Mouse (Mus musculus): ENCODE data around the gene Nsf. TPM values are rescaled to one million over a fixed set of nuclear protein-coding genes. Genes with fewer than 3 reads are reported as not detected.

Nsf gene
- polyA plus RNA-seq, 1 experiment from 2014 or later = 64.4 TPM

- no peak overlapping the region for H3K9ac ChIP-seq (ENCODE audit: low read length)
- no peak overlapping the region for H3K4me2 ChIP-seq (ENCODE audit: low read length)
- H3K36me3 ChIP-seq (ENCODE audit: control insufficient read depth, insufficient read depth, low read length) = peaks cover 35% of the 10 kb centered on the region
- no peaks in the 10 kb centered on the region for H3K9me3 ChIP-seq (replicated peaks; ENCODE audit: control insufficient read depth, low read length)
- H3K4me3 ChIP-seq (ENCODE audit: low read depth, low read length) = no peak overlapping the region
- no peaks in the 10 kb centered on the region for H3K4me1 ChIP-seq (ENCODE audit: control insufficient read depth, insufficient read depth, low read length)
- DNase-seq (ENCODE audit: low spot score) (peak; percentile 94), ATAC-seq (peak; percentile 76)
- WGBS = 19% methylated on average over 8 of the region's 8 CpGs
- H3K27me3 ChIP-seq (replicated peaks; ENCODE audit: control insufficient read depth, insufficient read depth, low read length) = no peaks in the 10 kb centered on the region
- no peak overlapping the region for H3K27ac ChIP-seq (ENCODE audit: low read depth, low read length)
Measured at GRCm38 (mm10) chr11:103987423-103987822, 33.6 kb upstream of the Nsf start.

GRCm38 (mm10) chr11:103984067-103984466 lies 30.2 kb upstream of the Nsf start:
- H3K9ac ChIP-seq (ENCODE audit: low read length) = no peak overlapping the region
- WGBS = 52% methylated on average over 5 of the region's 5 CpGs
- H3K27me3 ChIP-seq (replicated peaks; ENCODE audit: control insufficient read depth, insufficient read depth, low read length) = no peaks in the 10 kb centered on the region
- H3K36me3 ChIP-seq (ENCODE audit: control insufficient read depth, insufficient read depth, low read length) = peaks cover 64% of the 10 kb centered on the region
- DNase-seq (ENCODE audit: low spot score) (no peak), ATAC-seq (no peak)
- no peaks in the 10 kb centered on the region for H3K9me3 ChIP-seq (replicated peaks; ENCODE audit: control insufficient read depth, low read length)
- H3K4me2 ChIP-seq (ENCODE audit: low read length) = no peak overlapping the region
- no peak overlapping the region for H3K27ac ChIP-seq (ENCODE audit: low read depth, low read length)
- no peaks in the 10 kb centered on the region for H3K4me1 ChIP-seq (ENCODE audit: control insufficient read depth, insufficient read depth, low read length)
- H3K4me3 ChIP-seq (ENCODE audit: low read depth, low read length) = no peak overlapping the region

- Histone ChIP-seq H3K4me1 (ENCODE audit: control insufficient read depth, insufficient read depth, low read length) (no peaks in the 10 kb centered on the region), H3K27me3 (replicated peaks; ENCODE audit: control insufficient read depth, insufficient read depth, low read length) (no peaks in the 10 kb centered on the region), H3K9me3 (replicated peaks; ENCODE audit: control insufficient read depth, low read length) (no peaks in the 10 kb centered on the region), H3K4me2 (ENCODE audit: low read length) (no peak overlapping the region), H3K27ac (ENCODE audit: low read depth, low read length) (no peak overlapping the region), H3K9ac (ENCODE audit: low read length) (no peak overlapping the region), H3K36me3 (ENCODE audit: control insufficient read depth, insufficient read depth, low read length) (peaks cover 83% of the 10 kb centered on the region), H3K4me3 (ENCODE audit: low read depth, low read length) (no peak overlapping the region)
- DNase-seq (ENCODE audit: low spot score) = no peak
- 82% methylated on average over 5 of the region's 5 CpGs for WGBS
- no peak for ATAC-seq
Measured at GRCm38 (mm10) chr11:103981826-103982225, 28.0 kb upstream of the Nsf start.

- H3K4me2 ChIP-seq (ENCODE audit: low read length) = no peak overlapping the region
- H3K27ac ChIP-seq (ENCODE audit: low read depth, low read length) = no peak overlapping the region
- H3K27me3 ChIP-seq (replicated peaks; ENCODE audit: control insufficient read depth, insufficient read depth, low read length) = no peaks in the 10 kb centered on the region
- ATAC-seq (no peak), DNase-seq (ENCODE audit: low spot score) (no peak)
- no peaks in the 10 kb centered on the region for H3K4me1 ChIP-seq (ENCODE audit: control insufficient read depth, insufficient read depth, low read length)
- no peaks in the 10 kb centered on the region for H3K9me3 ChIP-seq (replicated peaks; ENCODE audit: control insufficient read depth, low read length)
- H3K4me3 ChIP-seq (ENCODE audit: low read depth, low read length) = no peak overlapping the region
- WGBS = 90% methylated on average over 4 of the region's 4 CpGs
- H3K9ac ChIP-seq (ENCODE audit: low read length) = no peak overlapping the region
- peaks cover 89% of the 10 kb centered on the region for H3K36me3 ChIP-seq (ENCODE audit: control insufficient read depth, insufficient read depth, low read length)
Measured at GRCm38 (mm10) chr11:103979381-103979780, 25.5 kb upstream of the Nsf start.

- H3K36me3 ChIP-seq (ENCODE audit: control insufficient read depth, insufficient read depth, low read length) = peaks cover 52% of the 10 kb centered on the region
- ATAC-seq (no peak), DNase-seq (ENCODE audit: low spot score) (no peak)
- H3K9ac ChIP-seq (ENCODE audit: low read length) = no peak overlapping the region
- peaks cover 7% of the 10 kb centered on the region for H3K4me1 ChIP-seq (ENCODE audit: control insufficient read depth, insufficient read depth, low read length)
- H3K27ac ChIP-seq (ENCODE audit: low read depth, low read length) = no peak overlapping the region
- no peaks in the 10 kb centered on the region for H3K27me3 ChIP-seq (replicated peaks; ENCODE audit: control insufficient read depth, insufficient read depth, low read length)
- 81% methylated on average over 3 of the region's 3 CpGs for WGBS
- H3K4me2 ChIP-seq (ENCODE audit: low read length) = no peak overlapping the region
- no peaks in the 10 kb centered on the region for H3K9me3 ChIP-seq (replicated peaks; ENCODE audit: control insufficient read depth, low read length)
- no peak overlapping the region for H3K4me3 ChIP-seq (ENCODE audit: low read depth, low read length)
Measured at GRCm38 (mm10) chr11:103970876-103971275, 17.0 kb upstream of the Nsf start.

GRCm38 (mm10) chr11:103969278-103969677 lies 15.4 kb upstream of the Nsf start:
- H3K4me1 ChIP-seq (ENCODE audit: control insufficient read depth, insufficient read depth, low read length) = peaks cover 7% of the 10 kb centered on the region
- H3K9me3 ChIP-seq (replicated peaks; ENCODE audit: control insufficient read depth, low read length) = no peaks in the 10 kb centered on the region
- H3K4me2 ChIP-seq (ENCODE audit: low read length) = no peak overlapping the region
- DNase-seq (ENCODE audit: low spot score) (no peak), ATAC-seq (no peak)
- no peak overlapping the region; the same call in 1 of the 2 replicates for H3K9ac ChIP-seq (ENCODE audit: low read length)
- no peak overlapping the region for H3K4me3 ChIP-seq (ENCODE audit: low read depth, low read length)
- peaks cover 38% of the 10 kb centered on the region for H3K36me3 ChIP-seq (ENCODE audit: control insufficient read depth, insufficient read depth, low read length)
- H3K27me3 ChIP-seq (replicated peaks; ENCODE audit: control insufficient read depth, insufficient read depth, low read length) = no peaks in the 10 kb centered on the region
- 88% methylated on average over 5 of the region's 5 CpGs for WGBS
- no peak overlapping the region for H3K27ac ChIP-seq (ENCODE audit: low read depth, low read length)

- H3K9me3 ChIP-seq (replicated peaks; ENCODE audit: control insufficient read depth, low read length) = no peaks in the 10 kb centered on the region
- DNase-seq (ENCODE audit: low spot score) = peak; percentile 42
- no peaks in the 10 kb centered on the region for H3K27me3 ChIP-seq (replicated peaks; ENCODE audit: control insufficient read depth, insufficient read depth, low read length)
- WGBS = 2% methylated on average over 20 of the region's 20 CpGs
- no peak for ATAC-seq
- H3K4me1 ChIP-seq (ENCODE audit: control insufficient read depth, insufficient read depth, low read length) = peaks cover 7% of the 10 kb centered on the region
- peaks cover 25% of the 10 kb centered on the region for H3K36me3 ChIP-seq (ENCODE audit: control insufficient read depth, insufficient read depth, low read length)
- peak overlapping the region; percentile 88 for H3K9ac ChIP-seq (ENCODE audit: low read length)
- H3K27ac ChIP-seq (ENCODE audit: low read depth, low read length) = peak overlapping the region; percentile 93
- peak overlapping the region; percentile 73 for H3K4me2 ChIP-seq (ENCODE audit: low read length)
- peak overlapping the region; percentile 70 for H3K4me3 ChIP-seq (ENCODE audit: low read depth, low read length)
Measured at GRCm38 (mm10) chr11:103967106-103967735, 13.4 kb upstream of the Nsf start.

GRCm38 (mm10) chr11:103956866-103957265 lies 3.0 kb upstream of the Nsf start:
- no peaks in the 10 kb centered on the region for H3K36me3 ChIP-seq (ENCODE audit: control insufficient read depth, insufficient read depth, low read length)
- no peaks in the 10 kb centered on the region for H3K9me3 ChIP-seq (replicated peaks; ENCODE audit: control insufficient read depth, low read length)
- peaks cover 11% of the 10 kb centered on the region for H3K4me1 ChIP-seq (ENCODE audit: control insufficient read depth, insufficient read depth, low read length)
- H3K4me3 ChIP-seq (ENCODE audit: low read depth, low read length) = no peak overlapping the region
- H3K9ac ChIP-seq (ENCODE audit: low read length) = no peak overlapping the region
- no peak overlapping the region for H3K27ac ChIP-seq (ENCODE audit: low read depth, low read length)
- H3K27me3 ChIP-seq (replicated peaks; ENCODE audit: control insufficient read depth, insufficient read depth, low read length) = no peaks in the 10 kb centered on the region
- WGBS = 94% methylated on average over 4 of the region's 4 CpGs
- ATAC-seq (no peak), DNase-seq (ENCODE audit: low spot score) (no peak)
- H3K4me2 ChIP-seq (ENCODE audit: low read length) = no peak overlapping the region

GRCm38 (mm10) chr11:103953032-103953895 lies 592 bp downstream of the Nsf start:
- ATAC-seq (peak; percentile 74), DNase-seq (ENCODE audit: low spot score) (no peak)
- H3K27ac ChIP-seq (ENCODE audit: low read depth, low read length) = peak overlapping the region; percentile 68
- H3K4me2 ChIP-seq (ENCODE audit: low read length) = peak overlapping the region; percentile 59
- peak overlapping the region; percentile 74 for H3K4me3 ChIP-seq (ENCODE audit: low read depth, low read length)
- 2% methylated on average over 31 of the region's 32 CpGs for WGBS
- H3K9ac ChIP-seq (ENCODE audit: low read length) = peak overlapping the region; percentile 87
- no peaks in the 10 kb centered on the region for H3K36me3 ChIP-seq (ENCODE audit: control insufficient read depth, insufficient read depth, low read length)
- H3K9me3 ChIP-seq (replicated peaks; ENCODE audit: control insufficient read depth, low read length) = no peaks in the 10 kb centered on the region
- H3K4me1 ChIP-seq (ENCODE audit: control insufficient read depth, insufficient read depth, low read length) = peaks cover 11% of the 10 kb centered on the region
- H3K27me3 ChIP-seq (replicated peaks; ENCODE audit: control insufficient read depth, insufficient read depth, low read length) = no peaks in the 10 kb centered on the region

Measured in forebrain, embryonic 14.5 days (tissue).